Mouse (Mus musculus) lung, postnatal 0 days (tissue): ENCODE data around the gene Nupl1.

Experiments used
- CTCF ChIP-seq: IDR thresholded peaks from 2 replicates; pipeline ENCODE4 v1.5.1; 2016; ENCODE audit warnings: antibody characterized with exemption, mild to moderate bottlenecking
- EP300 ChIP-seq: IDR thresholded peaks from 2 replicates; pipeline ENCODE4 v1.6.1; 2016; ENCODE audit warnings: antibody characterized with exemption, mild to moderate bottlenecking, control low read depth

DNA sequence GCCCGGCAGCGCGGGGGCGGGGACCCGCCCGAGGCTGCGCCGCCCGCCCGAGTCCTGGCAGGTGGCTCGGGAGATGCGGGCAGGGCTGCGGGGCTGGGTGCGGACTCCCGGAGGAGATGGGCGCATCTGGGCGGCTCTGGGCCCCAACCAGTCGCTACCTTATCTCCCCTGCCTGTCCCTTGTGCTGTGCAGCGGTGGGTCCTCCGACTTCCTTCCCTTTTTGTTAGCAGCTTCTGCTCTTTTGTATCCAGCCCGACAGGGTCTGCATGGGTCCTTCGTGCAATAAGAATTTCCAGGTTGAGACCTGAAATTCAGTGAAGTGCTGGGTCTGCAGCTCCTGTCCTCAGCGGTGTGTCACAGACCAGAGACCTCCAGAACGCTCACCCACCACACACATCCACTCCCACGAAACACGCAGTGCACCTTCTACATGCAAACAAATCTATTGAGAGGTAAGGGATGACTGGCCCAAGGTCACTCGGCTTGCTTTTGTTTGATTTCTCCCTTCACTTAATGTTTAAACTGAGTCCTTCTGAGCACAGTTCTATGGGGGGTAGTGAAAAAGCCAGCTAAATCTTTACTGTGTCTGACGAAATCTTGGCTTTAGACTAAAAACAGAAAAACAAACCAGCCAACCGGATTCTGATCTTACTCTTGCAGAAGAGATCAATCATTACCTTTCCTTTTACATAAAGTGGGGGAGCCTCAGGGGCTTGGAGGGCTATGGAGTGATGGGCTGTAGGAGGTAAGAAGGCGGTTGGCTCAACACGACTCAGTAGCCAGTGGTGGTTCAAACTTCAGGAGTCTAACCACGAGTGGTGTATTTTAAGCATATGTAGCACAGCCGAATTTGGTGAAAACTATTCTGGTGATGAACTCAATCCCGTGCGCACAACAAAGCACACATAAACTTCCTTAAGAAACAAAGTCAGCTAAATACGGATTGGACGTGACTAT is 73.3 kb downstream of the Nupl1 start:
- no peak for TF ChIP-seq EP300
- TF ChIP-seq CTCF, result no peak
